Mouse (Mus musculus) embryonic facial prominence, embryonic 11.5 days (tissue): ENCODE measurements at regions not wholly inside any gene's neighbourhood (a gene's known extent, or its start where the extent isn't known, plus 50 kb on each side); places are given as distances from the start of the nearest gene placed in this dataset.

Experiments used
- ATAC-seq: fragments of 200-750 bp; cut with Nextera tagmentation; replicated peaks from 2 replicates; pipeline ENCODE4 v1.8.0; 2017; ENCODE audit warnings: low read depth; ENCODE audit not compliant: insufficient number of reproducible peaks, low FRiP score, low TSS enrichment
- DNase-seq: peaks from one replicate; pipeline ENCODE4 v3.0.0-alpha.2; 2015; ENCODE audit warnings: low spot score
- H3K27ac ChIP-seq: fragments of 300-500 bp; sonication (generic); replicated peaks from 2 replicates; pipeline ENCODE4 v1.5.1; 2014; ENCODE audit warnings: mild to moderate bottlenecking, low read depth, low read length, control low read depth
- H3K27me3 ChIP-seq: fragments of 300-500 bp; sonication (generic); 2 replicates; pipeline ENCODE4 v1.6.1; 2014; ENCODE audit warnings: mild to moderate bottlenecking, low read length, moderate library complexity, mixed read lengths; ENCODE audit not compliant: control insufficient read depth, insufficient read depth
- H3K36me3 ChIP-seq: fragments of 300-500 bp; sonication (generic); replicated peaks from 2 replicates; pipeline ENCODE4 v1.6.1; 2014; ENCODE audit warnings: low read depth, mild to moderate bottlenecking, low read length, moderate library complexity, mixed read lengths; ENCODE audit not compliant: control insufficient read depth, insufficient read depth
- H3K4me1 ChIP-seq: fragments of 300-500 bp; sonication (generic); 2 replicates; pipeline ENCODE4 v1.6.1; 2014; ENCODE audit warnings: low read length, mixed read lengths; ENCODE audit not compliant: control insufficient read depth, insufficient read depth
- H3K4me2 ChIP-seq: fragments of 300-500 bp; sonication (generic); 2 replicates; pipeline ENCODE4 v1.6.1; 2014; ENCODE audit warnings: low read depth, mild to moderate bottlenecking, control low read depth, low read length, moderate library complexity
- H3K4me3 ChIP-seq: fragments of 300-500 bp; sonication (generic); 2 replicates; pipeline ENCODE4 v1.5.1; 2014; ENCODE audit warnings: low read depth, low read length, control low read depth
- H3K9ac ChIP-seq: fragments of 300-500 bp; sonication (generic); replicated peaks from 2 replicates; pipeline ENCODE4 v1.6.1; 2014; ENCODE audit warnings: mild to moderate bottlenecking, control low read depth, low read length
- H3K9me3 ChIP-seq: fragments of 300-500 bp; sonication (generic); replicated peaks from 2 replicates; pipeline ENCODE4 v1.6.1; 2016; ENCODE audit warnings: mild to moderate bottlenecking, low read length, inconsistent platforms, mixed read lengths; ENCODE audit not compliant: control insufficient read depth
- WGBS: fragments of 180-500 bp; shearing (Covaris S2); extraction: QIAGEN DNeasy Blood & Tissue Kit; methylation state at CpG from one replicate; pipeline ENCODE4 v1.1.7; 2014; 5-methylcytosine and 5-hydroxymethylcytosine counted together

GRCm38 (mm10) chr12:90469754-90470153 is 268.5 kb downstream of the Dio2 start:
- WGBS: 74% methylated on average over 1 of the region's 1 CpGs
- DNase-seq (no peak), ATAC-seq (no peak)
- Histone ChIP-seq H3K9me3 (no peaks in the 10 kb centered on the region), H3K27ac (no peak overlapping the region), H3K4me3 (no peak overlapping the region), H3K27me3 (no peaks in the 10 kb centered on the region), H3K4me2 (no peak overlapping the region), H3K9ac (no peak overlapping the region), H3K36me3 (no peaks in the 10 kb centered on the region), H3K4me1 (no peaks in the 10 kb centered on the region)

GRCm38 (mm10) chr12:90460121-90460520 is 278.1 kb downstream of the Dio2 start:
- DNase-seq (no peak), ATAC-seq (no peak)
- 75% methylated on average over 2 of the region's 2 CpGs for WGBS
- Histone ChIP-seq H3K4me1 (no peaks in the 10 kb centered on the region), H3K36me3 (no peaks in the 10 kb centered on the region), H3K27me3 (no peaks in the 10 kb centered on the region), H3K9me3 (no peaks in the 10 kb centered on the region), H3K27ac (no peak overlapping the region), H3K4me3 (no peak overlapping the region), H3K4me2 (no peak overlapping the region), H3K9ac (no peak overlapping the region)

GRCm38 (mm10) chr12:90440672-90441071 is 297.6 kb downstream of the Dio2 start:
- Histone ChIP-seq H3K4me1 (no peaks in the 10 kb centered on the region), H3K4me3 (no peak overlapping the region), H3K36me3 (no peaks in the 10 kb centered on the region), H3K4me2 (no peak overlapping the region), H3K27ac (no peak overlapping the region), H3K9ac (no peak overlapping the region), H3K27me3 (no peaks in the 10 kb centered on the region), H3K9me3 (no peaks in the 10 kb centered on the region)
- no peak for DNase-seq
- WGBS: 87% methylated on average over 1 of the region's 1 CpGs
- no peak for ATAC-seq

GRCm38 (mm10) chr12:90425276-90426063 is 312.8 kb downstream of the Dio2 start:
- WGBS: 77% methylated on average over 8 of the region's 8 CpGs
- H3K27me3 ChIP-seq: no peaks in the 10 kb centered on the region
- H3K9ac ChIP-seq: no peak overlapping the region
- ATAC-seq: no peak
- no peak overlapping the region for H3K27ac ChIP-seq
- H3K4me2 ChIP-seq: no peak overlapping the region
- H3K36me3 ChIP-seq: no peaks in the 10 kb centered on the region
- no peaks in the 10 kb centered on the region for H3K9me3 ChIP-seq
- H3K4me1 ChIP-seq: no peaks in the 10 kb centered on the region
- H3K4me3 ChIP-seq: no peak overlapping the region
- DNase-seq: no peak

- ATAC-seq (no peak), DNase-seq (no peak)
- Histone ChIP-seq H3K9me3 (no peaks in the 10 kb centered on the region), H3K36me3 (no peaks in the 10 kb centered on the region), H3K27ac (no peak overlapping the region), H3K4me2 (no peak overlapping the region), H3K4me1 (no peaks in the 10 kb centered on the region), H3K27me3 (no peaks in the 10 kb centered on the region), H3K9ac (no peak overlapping the region), H3K4me3 (no peak overlapping the region)
- WGBS: 87% methylated on average over 2 of the region's 2 CpGs
Observed at GRCm38 (mm10) chr12:90417590-90418221, 320.5 kb downstream of the Dio2 start.

- Histone ChIP-seq H3K36me3 (no peaks in the 10 kb centered on the region), H3K9ac (no peak overlapping the region), H3K4me2 (no peak overlapping the region), H3K4me1 (no peaks in the 10 kb centered on the region), H3K27ac (no peak overlapping the region), H3K9me3 (no peaks in the 10 kb centered on the region), H3K27me3 (no peaks in the 10 kb centered on the region), H3K4me3 (no peak overlapping the region)
- DNase-seq (no peak), ATAC-seq (no peak)
- 62% methylated on average over 3 of the region's 3 CpGs for WGBS
Observed at GRCm38 (mm10) chr12:90408716-90409115, 329.5 kb downstream of the Dio2 start.

GRCm38 (mm10) chr12:90398564-90398963 is 339.7 kb downstream of the Dio2 start:
- DNase-seq (peak; percentile 63), ATAC-seq (no peak)
- no peak overlapping the region for H3K4me3 ChIP-seq
- H3K27me3 ChIP-seq: no peaks in the 10 kb centered on the region
- 78% methylated on average over 5 of the region's 5 CpGs for WGBS
- no peak overlapping the region for H3K27ac ChIP-seq
- H3K4me2 ChIP-seq: no peak overlapping the region
- H3K9me3 ChIP-seq: no peaks in the 10 kb centered on the region
- H3K9ac ChIP-seq: no peak overlapping the region
- no peaks in the 10 kb centered on the region for H3K36me3 ChIP-seq
- no peaks in the 10 kb centered on the region for H3K4me1 ChIP-seq
